Mouse (Mus musculus): Measurements from ENCODE around the gene Itpr3.
A peak's percentile ranks its signal among the peaks of the same experiment; 100 is the strongest.

DNA sequence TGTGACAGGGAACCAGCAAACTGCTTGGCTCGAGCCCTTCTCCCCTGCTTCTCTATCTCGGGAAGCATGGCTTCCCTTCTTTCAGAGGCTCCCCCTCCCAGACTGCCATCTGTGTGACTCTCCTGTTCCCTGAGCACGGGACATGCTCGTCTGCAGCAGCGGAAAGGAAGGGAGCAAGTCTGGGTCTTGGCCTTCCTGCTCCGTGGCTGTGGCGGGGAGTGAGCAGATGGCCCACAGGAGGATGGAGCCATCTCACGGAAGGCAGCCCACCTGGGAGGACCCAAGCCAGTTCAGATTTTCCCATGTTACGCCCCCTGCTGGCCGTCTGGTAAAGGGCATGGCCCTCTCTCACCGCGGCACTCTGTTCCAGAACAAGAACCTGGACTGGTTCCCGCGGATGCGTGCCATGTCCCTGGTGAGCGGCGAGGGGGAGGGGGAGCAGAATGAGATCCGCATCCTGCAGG lies 63.5 kb downstream of the Itpr3 start:
- TF ChIP-seq CTCF (IDR thresholded peaks at IDR 0.05; ENCODE audit: extremely low read depth, insufficient read depth, low read length) (peak; percentile 48), POLR2A (IDR thresholded peaks at IDR 0.05; ENCODE audit: extremely low read depth, insufficient read depth, low read length) (no peak)

Measured in cortical plate, adult 2 months (tissue).